Mouse (Mus musculus) intestine, postnatal 0 days (tissue): ENCODE measurements around the gene Zfp706. TPM values are rescaled to one million over a fixed set of nuclear protein-coding genes. Genes with fewer than 3 reads are reported as not detected.

Experiments used
- ATAC-seq: fragments of 200-750 bp; cut with Nextera tagmentation; 2 replicates; pipeline ENCODE4 v1.8.0; 2017; ENCODE audit warnings: mild to moderate bottlenecking, moderate TSS enrichment, moderate library complexity
- H3K27ac ChIP-seq: fragments of 300-500 bp; sonication (generic); 2 replicates; pipeline ENCODE4 v1.5.1; 2014; ENCODE audit warnings: mild to moderate bottlenecking, low read depth, low read length, moderate library complexity
- H3K27me3 ChIP-seq: fragments of 300-500 bp; sonication (generic); replicated peaks from 2 replicates; pipeline ENCODE4 v1.6.1; 2014; ENCODE audit warnings: low read length, mixed read lengths; ENCODE audit not compliant: control insufficient read depth, insufficient read depth
- H3K36me3 ChIP-seq: fragments of 300-500 bp; sonication (generic); 2 replicates; pipeline ENCODE4 v1.6.1; 2014; ENCODE audit warnings: mild to moderate bottlenecking, moderate library complexity; ENCODE audit not compliant: control insufficient read depth, insufficient read depth
- H3K4me1 ChIP-seq: fragments of 300-500 bp; sonication (generic); replicated peaks from 2 replicates; pipeline ENCODE4 v1.6.1; 2014; ENCODE audit warnings: antibody characterized with exemption, low read length, mixed read lengths; ENCODE audit not compliant: control insufficient read depth, insufficient read depth
- H3K4me2 ChIP-seq: fragments of 300-500 bp; sonication (generic); replicated peaks from 2 replicates; pipeline ENCODE4 v1.6.1; 2014; ENCODE audit warnings: low read depth, mild to moderate bottlenecking, moderate library complexity
- H3K4me3 ChIP-seq: fragments of 300-500 bp; sonication (generic); 2 replicates; pipeline ENCODE4 v1.5.1; 2014; ENCODE audit warnings: low read depth, low read length
- H3K9ac ChIP-seq: fragments of 300-500 bp; sonication (generic); 2 replicates; pipeline ENCODE4 v1.6.1; 2014; ENCODE audit warnings: mild to moderate bottlenecking, low read depth, low read length
- H3K9me3 ChIP-seq: fragments of 300-500 bp; sonication (generic); 2 replicates; pipeline ENCODE4 v1.6.1; 2016; ENCODE audit warnings: mixed run types; ENCODE audit not compliant: control insufficient read depth
- CTCF ChIP-seq: sonication (generic); IDR thresholded peaks from 2 replicates; pipeline ENCODE4 v1.5.1; 2016; ENCODE audit warnings: low read depth, mild to moderate bottlenecking, control low read depth, antibody characterized with exemption, moderate library complexity
- WGBS: fragments of 180-500 bp; shearing (Covaris S2); extraction: QIAGEN DNeasy Blood & Tissue Kit; methylation state at CpG from one replicate; pipeline ENCODE4 v1.1.7; 2014; 5-methylcytosine and 5-hydroxymethylcytosine counted together
- polyA plus RNA-seq: library from polyadenylated mRNA; unstranded; fragments of >200 nt; fragmentation: Nextera tagmentation; extraction: Ambion mirVana; gene quantifications from 2 replicates; pipeline ENCODE4 v1.2.1, GENCODE M21; 2015

Zfp706 gene
- polyA plus RNA-seq, 1 experiment from 2014 or later, result 609 TPM

GRCm38 (mm10) chr15:37020581-37021245, 13.1 kb upstream of the Zfp706 start:
- ATAC-seq, result no peak
- Histone ChIP-seq H3K9ac (no peak overlapping the region), H3K9me3 (no peaks in the 10 kb centered on the region), H3K27ac (no peak overlapping the region), H3K27me3 (no peaks in the 10 kb centered on the region), H3K4me1 (no peaks in the 10 kb centered on the region), H3K4me2 (no peak overlapping the region), H3K36me3 (no peaks in the 10 kb centered on the region), H3K4me3 (no peak overlapping the region)
- TF ChIP-seq CTCF, result peak; percentile 64

DNA sequence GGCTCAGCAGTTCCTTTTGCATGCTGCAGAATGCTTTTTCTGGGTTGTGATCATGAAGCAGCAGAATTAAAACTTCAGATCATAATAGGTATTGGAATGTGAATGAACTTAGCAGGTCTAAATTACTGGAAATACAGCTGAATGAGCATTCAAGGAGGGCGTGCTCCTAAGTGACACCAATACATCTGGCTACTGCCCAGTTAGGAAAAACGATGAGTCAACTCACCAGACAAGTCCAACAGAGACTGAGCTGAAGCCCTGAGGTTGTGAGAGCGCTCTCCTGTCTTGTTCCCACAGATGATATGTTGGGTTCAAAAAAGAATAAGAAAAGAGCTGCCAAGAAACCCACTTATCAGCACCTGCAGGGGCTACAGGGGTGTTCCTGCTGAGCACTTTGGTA, 11.9 kb upstream of the Zfp706 start:
- no peaks in the 10 kb centered on the region for H3K27me3 ChIP-seq
- no peak for TF ChIP-seq CTCF
- no peaks in the 10 kb centered on the region for H3K36me3 ChIP-seq
- H3K4me2 ChIP-seq, result no peak overlapping the region
- 78% methylated on average over 3 of the region's 3 CpGs for WGBS
- H3K9me3 ChIP-seq, result no peaks in the 10 kb centered on the region
- no peak overlapping the region for H3K9ac ChIP-seq
- no peaks in the 10 kb centered on the region for H3K4me1 ChIP-seq
- H3K27ac ChIP-seq, result no peak overlapping the region
- H3K4me3 ChIP-seq, result no peak overlapping the region
- ATAC-seq, result no peak

DNA sequence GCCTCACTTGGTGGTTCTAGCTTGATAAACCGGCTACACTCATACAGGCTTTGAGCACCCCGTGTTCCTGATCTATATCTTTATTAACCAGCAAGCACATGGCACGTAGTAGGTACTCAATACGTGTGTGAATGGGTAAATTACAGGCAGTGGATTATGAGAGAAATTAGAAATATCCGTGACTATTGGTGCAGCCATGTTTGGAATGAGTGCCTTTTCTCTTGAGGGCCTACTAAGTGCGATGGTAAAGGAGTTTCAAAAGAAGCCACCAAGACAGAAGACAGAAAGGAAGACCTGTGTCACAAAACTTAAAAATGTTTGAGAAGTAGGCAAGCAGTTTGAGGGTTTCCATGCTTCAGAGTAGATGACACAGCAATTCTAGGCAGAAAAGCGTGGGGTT, 4.3 kb upstream of the Zfp706 start:
- 87% methylated on average over 7 of the region's 7 CpGs for WGBS

GRCm38 (mm10) chr15:37011316-37011715, 3.7 kb upstream of the Zfp706 start:
- Histone ChIP-seq H3K4me1 (no peaks in the 10 kb centered on the region), H3K27ac (no peak overlapping the region), H3K9me3 (no peaks in the 10 kb centered on the region), H3K27me3 (no peaks in the 10 kb centered on the region), H3K4me2 (no peak overlapping the region), H3K9ac (no peak overlapping the region), H3K36me3 (no peaks in the 10 kb centered on the region), H3K4me3 (no peak overlapping the region)
- ATAC-seq, result no peak
- no peak for TF ChIP-seq CTCF
- WGBS, result 51% methylated on average over 3 of the region's 3 CpGs

More for the DNA sequence above, 4.3 kb upstream of the Zfp706 start:
- H3K27ac ChIP-seq, result no peak overlapping the region
- no peak for ATAC-seq
- no peak overlapping the region for H3K4me2 ChIP-seq
- no peak overlapping the region for H3K4me3 ChIP-seq
- H3K9ac ChIP-seq, result no peak overlapping the region
- H3K9me3 ChIP-seq, result no peaks in the 10 kb centered on the region
- no peaks in the 10 kb centered on the region for H3K4me1 ChIP-seq
- H3K36me3 ChIP-seq, result no peaks in the 10 kb centered on the region
- TF ChIP-seq CTCF, result no peak
- no peaks in the 10 kb centered on the region for H3K27me3 ChIP-seq

- no peak for TF ChIP-seq CTCF
- no peak overlapping the region for H3K27ac ChIP-seq
- H3K9ac ChIP-seq, result no peak overlapping the region; the same call in 1 of the 2 replicates
- no peaks in the 10 kb centered on the region for H3K36me3 ChIP-seq
- no peaks in the 10 kb centered on the region for H3K9me3 ChIP-seq
- H3K4me3 ChIP-seq, result no peak overlapping the region
- H3K27me3 ChIP-seq, result no peaks in the 10 kb centered on the region
- no peak for ATAC-seq
- H3K4me2 ChIP-seq, result no peak overlapping the region
- H3K4me1 ChIP-seq, result no peaks in the 10 kb centered on the region
Measured at GRCm38 (mm10) chr15:37008546-37008945, 973 bp upstream of the Zfp706 start.

- H3K4me1 ChIP-seq, result no peaks in the 10 kb centered on the region
- WGBS, result 26% methylated on average over 8 of the region's 8 CpGs
- no peaks in the 10 kb centered on the region for H3K9me3 ChIP-seq
- H3K4me2 ChIP-seq, result peak overlapping the region; percentile 80
- H3K9ac ChIP-seq, result peak overlapping the region; percentile 96
- no peaks in the 10 kb centered on the region for H3K27me3 ChIP-seq
- no peak for TF ChIP-seq CTCF
- ATAC-seq, result no peak
- H3K27ac ChIP-seq, result peak overlapping the region; percentile 99
- H3K36me3 ChIP-seq, result peaks cover 2% of the 10 kb centered on the region
- peak overlapping the region; percentile 95 for H3K4me3 ChIP-seq
Measured at GRCm38 (mm10) chr15:37007959-37008419, 416 bp upstream of the Zfp706 start.
